Mouse (Mus musculus): ENCODE measurements around the gene Tle3.

Gene Tle3

GRCm38 (mm10) chr9:61398160-61398559, 26.0 kb downstream of the Tle3 start:
- no peak for DNase-seq

GRCm38 (mm10) chr9:61400132-61400531, 28.0 kb downstream of the Tle3 start:
- DNase-seq = no peak

- DNase-seq = peak; percentile 28 to 69
Observed at GRCm38 (mm10) chr9:61401664-61402063, 29.5 kb downstream of the Tle3 start.

DNA sequence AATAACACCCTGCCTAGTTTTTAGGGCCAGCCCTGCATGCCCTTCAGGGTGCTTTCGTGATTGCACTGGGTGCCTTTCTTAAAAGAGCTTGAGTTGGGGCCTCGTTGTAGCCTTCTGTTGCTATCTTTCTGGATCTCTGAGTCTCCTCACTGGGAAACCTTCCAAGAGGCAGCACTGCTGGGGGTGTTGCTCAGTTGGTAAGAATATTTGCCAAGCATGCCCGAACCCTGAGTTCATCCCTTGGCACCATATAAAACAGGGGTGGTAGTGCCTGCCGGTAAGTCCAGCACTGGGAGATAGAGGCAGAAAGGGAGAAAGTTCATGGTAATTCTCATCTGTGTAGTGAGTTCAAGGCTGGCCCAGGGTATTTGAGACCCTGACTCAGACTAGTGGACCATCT, 30.1 kb downstream of the Tle3 start:
- DNase-seq = no peak

GRCm38 (mm10) chr9:61402716-61403115, 30.6 kb downstream of the Tle3 start:
- no peak for DNase-seq

DNA sequence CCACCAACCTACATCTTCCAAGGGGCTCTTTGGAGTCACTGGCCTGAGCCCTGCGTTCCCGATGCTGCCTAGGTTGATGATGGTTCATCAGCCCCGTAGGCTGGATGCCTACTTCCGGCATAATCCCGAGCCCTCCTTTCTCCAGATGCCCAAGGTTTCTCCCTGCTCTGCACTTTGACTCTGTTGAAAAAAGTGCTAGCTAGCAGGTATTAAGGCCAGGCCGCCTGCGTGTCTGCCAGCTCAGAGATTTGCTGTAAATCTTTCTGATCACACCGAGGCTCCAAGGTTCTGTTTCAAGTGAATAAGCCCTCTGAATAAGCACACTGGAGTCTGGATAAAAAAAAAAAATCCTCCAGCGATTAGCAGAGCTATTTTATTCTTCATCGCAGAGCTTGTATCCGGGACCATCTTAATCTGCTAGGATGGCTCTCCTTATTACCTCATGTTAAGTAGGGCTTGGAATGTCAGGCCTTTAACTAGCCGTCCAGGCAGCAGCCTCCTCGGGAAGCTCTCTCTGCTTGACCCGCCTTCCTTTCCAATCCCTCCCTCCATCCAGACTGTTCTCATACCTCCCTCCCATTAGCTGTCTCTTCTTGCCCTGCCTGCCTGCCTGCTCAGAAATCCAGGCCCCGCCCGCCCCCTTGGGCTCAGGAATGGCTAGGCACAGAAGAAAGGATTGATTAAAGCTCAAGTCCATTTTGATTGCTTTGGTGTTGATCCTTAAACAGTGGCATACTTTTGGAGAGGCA, 31.9 kb downstream of the Tle3 start:
- no peak for DNase-seq

DNA sequence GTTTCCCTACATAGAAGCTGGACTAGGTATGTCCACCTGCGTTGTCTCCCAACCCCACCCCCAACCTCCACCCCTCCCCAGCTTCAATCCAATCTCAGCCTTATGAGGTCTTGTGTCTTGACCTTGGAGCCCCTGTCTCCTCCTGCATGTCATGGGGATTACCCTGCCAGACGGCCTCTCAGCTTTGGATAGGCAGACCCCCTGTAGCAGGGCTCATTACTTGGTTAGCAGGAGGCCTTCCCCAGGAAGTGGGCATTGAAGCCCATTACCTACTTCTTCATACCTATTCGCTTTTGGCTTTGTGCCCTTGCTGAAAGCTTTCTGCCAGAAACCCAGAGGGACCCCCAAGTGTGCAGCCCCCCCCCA, 32.4 kb downstream of the Tle3 start:
- DNase-seq = no peak

DNA sequence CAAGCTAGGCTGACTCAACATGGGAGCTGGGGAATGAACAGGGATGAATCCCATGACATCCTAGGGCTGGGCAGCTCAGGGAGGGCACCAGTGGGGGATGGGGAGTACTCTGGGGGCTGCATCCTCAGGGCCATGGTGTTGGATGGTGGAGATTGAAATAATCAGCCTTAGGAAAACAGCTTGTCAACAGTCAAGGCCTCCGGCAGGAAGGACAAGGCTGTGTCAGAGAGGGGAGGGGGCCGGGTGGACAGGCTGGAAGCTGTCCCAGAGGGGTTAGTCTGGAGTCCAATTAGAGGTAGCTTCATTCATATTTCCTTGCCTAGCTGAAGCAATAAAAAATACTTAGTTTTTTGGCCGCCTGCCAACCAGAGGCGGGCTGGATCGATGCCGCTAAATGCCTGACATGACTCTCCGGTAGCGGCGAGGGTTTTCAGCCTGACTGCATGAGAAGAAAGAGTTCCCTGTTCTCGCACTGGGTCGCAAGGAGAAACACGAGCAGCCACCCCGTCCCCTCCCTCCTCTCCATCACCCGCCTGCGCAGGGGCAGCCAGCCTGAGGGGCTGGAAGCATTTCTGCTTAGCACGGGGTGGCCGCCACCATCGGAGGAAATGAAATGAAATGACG, 32.9 kb downstream of the Tle3 start:
- peak; percentile 71 to 87 for DNase-seq

DNA sequence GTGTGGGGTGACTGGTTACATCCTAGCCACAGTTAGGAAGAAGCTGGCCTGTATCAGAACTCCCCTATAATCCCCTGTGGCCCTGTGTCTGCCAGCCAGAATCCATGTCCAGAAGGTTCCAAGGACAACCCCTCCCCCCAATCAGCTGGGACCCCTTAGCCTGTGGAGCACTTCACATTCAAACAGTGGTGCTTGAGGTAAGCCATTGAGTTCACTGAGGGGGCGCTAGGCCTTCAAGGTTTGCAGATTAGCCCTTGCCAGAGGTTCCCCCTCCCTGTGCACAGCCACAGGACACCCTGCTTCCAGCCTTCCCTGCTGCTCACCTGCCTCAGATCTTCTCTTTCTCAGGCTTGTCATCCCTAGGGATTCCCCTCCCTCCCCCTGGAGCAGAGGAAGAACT, 34.2 kb downstream of the Tle3 start:
- peak in 1 of 2 experiments; percentile 11 for DNase-seq

DNA sequence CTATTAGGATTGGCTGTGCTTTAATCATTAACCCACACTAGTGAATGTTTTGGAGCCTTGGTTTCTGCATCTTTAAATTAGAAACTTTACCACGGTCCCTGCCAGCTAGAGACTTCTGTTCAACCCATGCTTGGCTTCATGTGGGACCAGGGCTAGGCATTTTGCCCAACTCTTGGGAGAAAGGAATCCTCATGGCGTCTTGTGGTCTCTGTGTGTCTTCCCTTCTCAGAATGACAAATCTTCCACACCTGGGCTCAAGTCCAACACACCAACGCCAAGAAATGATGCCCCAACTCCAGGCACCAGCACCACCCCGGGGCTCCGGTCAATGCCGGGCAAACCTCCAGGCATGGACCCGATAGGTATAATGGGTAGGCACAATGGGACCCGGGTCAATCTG, 36.9 kb downstream of the Tle3 start:
- no peak for DNase-seq

DNA sequence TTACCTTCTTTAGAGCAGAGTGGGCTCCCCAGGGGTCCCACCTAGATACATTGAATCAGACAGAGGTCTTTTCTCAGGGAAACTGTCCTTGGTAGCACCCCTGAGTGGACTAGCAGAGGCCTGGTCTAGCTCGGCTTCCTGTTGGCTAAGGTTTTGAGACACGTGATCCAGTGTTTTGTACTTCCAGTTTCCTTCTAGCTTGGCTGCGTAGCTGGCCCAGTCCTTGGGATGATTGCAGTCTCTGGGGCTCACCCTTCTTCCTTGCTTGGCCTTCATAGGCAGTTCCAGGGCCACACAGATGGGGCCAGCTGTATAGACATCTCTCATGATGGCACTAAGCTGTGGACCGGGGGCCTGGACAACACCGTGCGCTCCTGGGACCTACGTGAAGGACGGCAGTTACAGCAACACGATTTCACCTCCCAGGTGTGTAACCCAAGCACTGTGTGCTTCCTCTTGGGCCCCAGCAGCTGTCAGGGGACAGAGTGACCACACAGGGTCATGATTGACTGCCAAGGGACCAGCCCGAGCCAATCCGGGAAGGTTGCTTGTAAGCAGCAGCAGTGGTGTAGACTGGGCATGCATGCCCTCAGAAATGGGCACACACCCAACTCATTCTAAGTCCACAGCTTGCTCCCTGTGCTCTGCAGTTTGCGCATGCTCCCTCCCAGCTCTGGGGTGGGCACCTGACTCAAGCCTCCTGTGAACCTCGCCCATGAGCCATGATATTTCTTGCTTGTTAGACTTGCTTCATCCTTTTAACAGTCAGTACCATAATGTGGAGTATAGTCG, 41.7 kb downstream of the Tle3 start:
- peak in 1 of 2 experiments; percentile 19 for DNase-seq

DNA sequence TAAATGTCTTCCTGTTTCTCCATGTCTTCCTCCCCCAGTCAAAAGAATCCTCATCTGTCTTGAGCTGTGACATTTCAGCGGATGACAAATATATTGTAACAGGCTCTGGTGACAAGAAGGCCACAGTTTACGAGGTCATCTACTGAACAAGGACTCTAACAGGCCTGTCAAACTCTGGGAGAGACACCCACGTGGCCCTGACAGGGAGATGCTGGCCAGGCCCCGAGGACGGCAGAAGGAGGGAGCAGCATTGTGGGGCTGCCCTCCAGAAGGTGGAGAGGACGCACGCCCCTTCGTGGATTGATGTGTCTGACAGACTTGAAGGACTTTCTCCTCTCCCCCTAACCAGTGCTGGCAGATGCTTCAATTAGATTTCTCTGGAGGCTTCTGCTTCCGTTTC, 44.4 kb downstream of the Tle3 start:
- DNase-seq = peak in 1 of 2 experiments; percentile 22

GRCm38 (mm10) chr9:61421626-61422025, 49.5 kb downstream of the Tle3 start:
- DNase-seq = no peak

DNA sequence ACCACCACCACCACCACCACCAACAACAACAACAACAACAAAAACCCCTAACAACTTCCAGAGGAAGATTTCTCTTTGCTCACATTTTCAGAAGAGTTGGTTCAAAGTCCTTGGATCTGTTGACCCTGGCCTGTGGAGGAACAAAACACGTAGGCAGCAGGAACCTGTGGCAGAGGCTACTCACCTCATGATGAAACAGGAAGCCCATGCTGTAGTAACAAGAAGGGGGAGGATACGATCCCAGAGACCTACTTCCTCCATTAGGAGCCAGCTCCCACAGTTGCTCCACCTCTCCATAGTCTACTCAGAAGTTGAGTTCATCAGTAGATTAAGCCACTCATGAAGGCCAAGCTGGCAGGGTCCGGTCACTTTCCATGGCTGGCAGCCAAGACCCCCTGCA, 52.1 kb downstream of the Tle3 start:
- no peak for DNase-seq

DNA sequence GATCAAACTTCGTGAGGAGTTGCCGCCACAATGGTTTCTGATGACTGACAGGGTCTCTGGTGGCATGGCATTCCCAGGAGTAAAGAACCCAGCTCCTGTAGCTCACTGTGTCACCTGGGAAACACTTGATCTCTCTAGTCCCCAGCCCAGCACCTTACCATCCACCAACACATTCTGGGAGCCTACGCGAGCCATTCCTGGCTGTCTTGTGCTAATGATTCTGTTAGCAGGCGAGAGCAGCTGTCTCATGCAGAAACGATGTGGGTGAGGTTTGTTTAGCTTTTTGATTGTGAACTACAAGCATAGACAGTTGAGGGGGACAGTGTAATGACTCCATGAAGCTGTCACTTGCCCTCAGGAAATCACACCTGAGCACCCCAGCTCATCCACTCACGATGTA, 54.3 kb downstream of the Tle3 start:
- no peak for DNase-seq

- DNase-seq = no peak
Observed at GRCm38 (mm10) chr9:61427051-61427450, 54.9 kb downstream of the Tle3 start.

DNA sequence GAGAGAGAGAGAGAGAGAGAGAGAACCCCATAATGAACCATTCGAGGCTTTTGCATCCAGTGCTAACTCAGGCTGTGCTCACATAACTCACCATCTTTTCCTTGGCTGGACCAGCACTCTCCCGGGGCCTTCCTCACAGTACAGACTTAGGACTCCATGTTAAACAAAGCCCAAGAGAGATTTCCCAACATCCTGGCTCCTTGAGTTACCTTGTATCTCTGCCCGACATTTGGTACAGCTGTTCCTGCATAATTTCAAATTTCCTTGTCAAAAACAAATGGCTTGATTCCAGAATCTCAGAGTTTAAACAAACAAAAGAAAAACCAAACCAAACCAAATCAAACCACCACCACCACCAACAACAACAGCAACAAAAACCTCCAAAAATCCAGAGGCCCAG, 55.7 kb downstream of the Tle3 start:
- no peak for DNase-seq

DNA sequence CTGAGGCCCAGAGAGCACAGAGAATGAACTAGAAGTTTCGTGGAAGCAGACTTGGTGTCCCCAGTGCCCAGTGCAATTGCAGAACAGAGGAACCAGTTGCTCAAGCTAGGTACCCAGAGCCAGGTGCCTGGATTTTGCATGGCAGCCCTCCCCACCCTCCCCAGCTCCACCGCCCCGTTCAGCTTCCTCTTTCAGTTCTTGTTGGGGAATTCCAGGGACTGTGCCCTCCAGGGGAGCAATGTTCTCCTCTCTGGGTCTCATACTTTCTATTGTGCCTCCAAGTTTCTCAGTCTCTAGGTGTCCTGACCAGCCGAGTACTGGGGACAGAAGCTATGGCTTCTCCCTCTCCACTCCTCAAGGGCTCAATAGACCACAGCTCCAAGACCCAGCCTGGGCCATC, 59.7 kb downstream of the Tle3 start:
- no peak for DNase-seq

GRCm38 (mm10) chr9:61433206-61433605, 61.0 kb downstream of the Tle3 start:
- no peak for DNase-seq

DNA sequence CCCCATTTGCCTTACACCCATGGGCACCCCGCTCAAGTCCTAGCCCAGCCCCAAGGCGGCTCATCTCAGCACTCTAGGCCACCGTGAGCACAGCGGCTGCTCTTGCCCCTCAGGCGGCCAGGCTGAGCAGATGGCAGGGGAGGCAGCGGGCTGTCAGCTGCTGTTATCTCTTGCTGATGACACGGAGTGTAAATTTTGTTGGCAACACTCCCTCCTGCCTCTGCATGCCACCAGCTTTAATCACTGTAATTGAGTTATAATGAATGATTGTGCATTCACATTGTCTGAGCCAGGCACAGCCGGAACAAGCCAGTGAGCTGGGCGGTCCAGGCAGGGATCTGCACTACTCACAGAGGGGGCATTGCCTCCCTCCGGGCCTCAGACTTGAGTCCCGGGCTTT, 61.9 kb downstream of the Tle3 start:
- peak in 1 of 2 experiments; percentile 43 for DNase-seq

GRCm38 (mm10) chr9:61435191-61435989, 63.2 kb downstream of the Tle3 start:
- DNase-seq = peak; percentile 69 to 82

- no peak for DNase-seq
Observed at GRCm38 (mm10) chr9:61436104-61436503, 63.9 kb downstream of the Tle3 start.

- DNase-seq = peak in 1 of 2 experiments; percentile 60
Observed at GRCm38 (mm10) chr9:61436761-61437160, 64.6 kb downstream of the Tle3 start.

Measured in lung, postnatal 4 days (tissue).